ENCODE assay signal across 8 mouse cellular contexts in the genomic region with DNA sequence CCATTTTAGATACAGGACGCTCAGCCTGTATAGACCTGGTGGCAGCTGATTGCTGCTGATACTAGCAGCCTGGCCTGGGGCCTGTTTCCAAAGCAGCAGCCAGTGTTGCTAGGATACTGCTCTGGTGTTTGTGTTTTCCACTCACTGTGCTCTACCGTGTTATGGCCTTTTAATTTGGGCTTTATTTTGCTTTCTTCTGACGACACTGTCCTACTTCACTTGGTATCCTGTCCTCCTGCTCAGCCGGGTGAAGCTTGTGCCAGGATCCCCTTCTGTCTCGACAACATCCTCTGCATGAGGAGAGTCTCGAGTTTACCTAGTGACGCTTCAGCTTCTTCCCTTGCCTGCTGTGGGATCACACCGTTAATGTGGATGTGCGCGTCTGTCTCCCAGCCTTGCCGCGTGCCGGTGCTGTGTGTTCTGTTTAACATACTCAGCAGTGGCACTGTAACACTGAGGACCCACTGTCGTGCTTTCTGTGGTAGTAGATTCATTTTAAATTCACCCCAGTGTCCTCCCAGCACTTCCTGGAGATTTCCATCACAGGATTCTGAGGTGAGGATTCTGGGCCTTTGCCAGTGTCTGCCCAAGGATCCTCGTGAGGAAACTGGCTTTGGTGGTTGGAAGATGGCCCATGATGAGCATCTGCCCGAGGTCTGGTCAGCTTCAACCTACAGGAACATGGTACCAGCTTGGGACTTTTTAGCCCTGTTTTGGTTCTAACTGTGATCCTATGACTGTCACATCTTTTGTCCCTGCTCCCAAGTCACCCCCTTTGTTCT. TPM values are rescaled to one million over a fixed set of nuclear protein-coding genes. Genes with fewer than 3 reads are reported as not detected.
A peak's percentile ranks its signal among the peaks of the same experiment; 100 is the strongest.
DNase-seq lines count a peak whose midpoint lies in the region; ATAC-seq lines count a peak whose summit lies in the region.

No protein-coding gene starts in this region.

- no peak overlapping the region for H3K27ac ChIP-seq in kidney, embryonic 16.5 days (ENCODE audit: low read length)
- peak overlapping the region; percentile 66 for H3K27ac ChIP-seq in neural tube, embryonic 15.5 days (replicated peaks)

- H3K4me3 ChIP-seq in kidney, embryonic 16.5 days (ENCODE audit: low read length) = no peak overlapping the region
- H3K4me3 ChIP-seq in neural tube, embryonic 15.5 days (replicated peaks) = no peak overlapping the region

- peaks cover 8% of the 10 kb centered on the region; the same call in 1 of the 2 replicates for H3K4me1 ChIP-seq in kidney, embryonic 16.5 days (ENCODE audit: insufficient read depth, low read length)
- peaks cover 17% of the 10 kb centered on the region for H3K4me1 ChIP-seq in neural tube, embryonic 15.5 days

- intact Hi-C loops in heart, postnatal 14 days (cut with DNase I) = loop anchor here (10.0 kb wide), 1 partner anchor 404 kb away; no protein-coding TSS in a partner anchor
- intact Hi-C loops in left cerebral cortex, postnatal 25 days (cut with DNase I) = no loop called here

- H3K9me3 ChIP-seq in kidney, embryonic 16.5 days (ENCODE audit: low read length) = no peaks in the 10 kb centered on the region
- no peaks in the 10 kb centered on the region for H3K9me3 ChIP-seq in neural tube, embryonic 15.5 days (replicated peaks)

- ATAC-seq in kidney, embryonic 16.5 days (ENCODE audit: low FRiP score, low TSS enrichment) = no peak
- ATAC-seq in neural tube, embryonic 15.5 days (ENCODE audit: low FRiP score) = peak; percentile 75
- no peak for ATAC-seq in activated CD4-positive, CD25-positive, alpha-beta regulatory T cell, adult 4 months

- peaks cover 26% of the 10 kb centered on the region for H3K36me3 ChIP-seq in kidney, embryonic 16.5 days (ENCODE audit: insufficient read depth, low read length)
- peaks cover 50% of the 10 kb centered on the region for H3K36me3 ChIP-seq in neural tube, embryonic 15.5 days

- no peak overlapping the region for H3K4me2 ChIP-seq in kidney, embryonic 16.5 days (replicated peaks; ENCODE audit: low read depth, low read length)
- H3K4me2 ChIP-seq in neural tube, embryonic 15.5 days = no peak overlapping the region

- H3K27me3 ChIP-seq in kidney, embryonic 16.5 days (ENCODE audit: insufficient read depth, low read length) = no peaks in the 10 kb centered on the region
- H3K27me3 ChIP-seq in neural tube, embryonic 15.5 days (replicated peaks) = no peaks in the 10 kb centered on the region

- WGBS in kidney, embryonic 16.5 days = 68% methylated on average over 16 of the region's 16 CpGs
- WGBS in neural tube, embryonic 15.5 days = 36% methylated on average over 16 of the region's 16 CpGs

- H3K9ac ChIP-seq in kidney, embryonic 16.5 days (replicated peaks; ENCODE audit: low read length) = no peak overlapping the region
- no peak overlapping the region for H3K9ac ChIP-seq in neural tube, embryonic 15.5 days (replicated peaks)

- DNase-seq in kidney, adult 9 months = peak; percentile 38
- peak; percentile 28 for DNase-seq in cerebellum, adult 9-11 months
- peak; percentile 44 to 52 for DNase-seq in heart, postnatal 14 days
- DNase-seq in left cerebral cortex, postnatal 25 days (ENCODE audit: low spot score in 2 of 2) = peak; percentile 45 to 46
- DNase-seq in thymus, postnatal 25 days = no peak

RNA-seq across cellular contexts. Expression of gene Ubp1, which starts 50.6 kb away (rescaled TPM):
- polyA plus RNA-seq in kidney, embryonic 16.5 days (2015; fragmentation: Nextera tagmentation; extraction: Ambion mirVana) = 33.4 and 35.4 TPM in 2 replicates
- total RNA-seq in heart, postnatal 14 days (2021) = 10 to 100 TPM; 28.8 to 32.0 TPM
- 10 to 100 TPM; 64.5 to 72.5 TPM for total RNA-seq in left cerebral cortex, postnatal 25 days (2021)
- polyA plus RNA-seq in neural tube, embryonic 15.5 days (2015; fragmentation: Nextera tagmentation; extraction: Ambion mirVana) = 28.3 and 29.9 TPM in 2 replicates
- 10 to 100 TPM; 28.6 to 34.6 TPM for polyA plus RNA-seq in activated CD4-positive, CD25-positive, alpha-beta regulatory T cell, adult 4 months (2017; shearing (Covaris generic))
